Mouse (Mus musculus) kidney, embryonic 16.5 days (tissue): ENCODE data around the gene Mvb12b. TPM values are rescaled to one million over a fixed set of nuclear protein-coding genes. Genes with fewer than 3 reads are reported as not detected.

Experiments
- ATAC-seq: fragments of 200-750 bp; cut with Nextera tagmentation; 2 replicates; pipeline ENCODE4 v1.8.0; 2017; ENCODE audit warnings: moderate TSS enrichment; ENCODE audit not compliant: low FRiP score, low TSS enrichment
- H3K27ac ChIP-seq: fragments of 300-500 bp; sonication (generic); 2 replicates; pipeline ENCODE4 v1.5.1; 2014; ENCODE audit warnings: low read length
- H3K27me3 ChIP-seq: fragments of 300-500 bp; sonication (generic); 2 replicates; pipeline ENCODE4 v1.6.1; 2014; ENCODE audit warnings: low read length, control low read depth, mixed read lengths; ENCODE audit not compliant: insufficient read depth
- H3K36me3 ChIP-seq: fragments of 300-500 bp; sonication (generic); 2 replicates; pipeline ENCODE4 v1.6.1; 2014; ENCODE audit warnings: low read length, control low read depth, mixed read lengths; ENCODE audit not compliant: insufficient read depth
- H3K4me1 ChIP-seq: fragments of 300-500 bp; sonication (generic); 2 replicates; pipeline ENCODE4 v1.6.1; 2014; ENCODE audit warnings: low read length, control low read depth, mixed read lengths; ENCODE audit not compliant: insufficient read depth
- H3K4me2 ChIP-seq: fragments of 300-500 bp; sonication (generic); replicated peaks from 2 replicates; pipeline ENCODE4 v1.6.1; 2014; ENCODE audit warnings: low read depth, low read length
- H3K4me3 ChIP-seq: fragments of 300-500 bp; sonication (generic); 2 replicates; pipeline ENCODE4 v1.5.1; 2014; ENCODE audit warnings: mild to moderate bottlenecking, low read length
- H3K9ac ChIP-seq: fragments of 300-500 bp; sonication (generic); replicated peaks from 2 replicates; pipeline ENCODE4 v1.6.1; 2014; ENCODE audit warnings: low read length
- H3K9me3 ChIP-seq: fragments of 300-500 bp; sonication (generic); 2 replicates; pipeline ENCODE4 v1.6.1; 2016; ENCODE audit warnings: low read length, control low read depth
- WGBS: fragments of 180-500 bp; shearing (Covaris S2); extraction: QIAGEN DNeasy Blood & Tissue Kit; methylation state at CpG from one replicate; pipeline ENCODE4 v1.1.7; 2014; 5-methylcytosine and 5-hydroxymethylcytosine counted together
- polyA plus RNA-seq: library from polyadenylated mRNA; unstranded; fragments of >200 nt; fragmentation: Nextera tagmentation; extraction: Ambion mirVana; gene quantifications from 2 replicates; pipeline ENCODE4 v1.2.1, GENCODE M21; 2015

Gene Mvb12b
- polyA plus RNA-seq, 1 experiment from 2014 or later: 14.2 TPM

DNA sequence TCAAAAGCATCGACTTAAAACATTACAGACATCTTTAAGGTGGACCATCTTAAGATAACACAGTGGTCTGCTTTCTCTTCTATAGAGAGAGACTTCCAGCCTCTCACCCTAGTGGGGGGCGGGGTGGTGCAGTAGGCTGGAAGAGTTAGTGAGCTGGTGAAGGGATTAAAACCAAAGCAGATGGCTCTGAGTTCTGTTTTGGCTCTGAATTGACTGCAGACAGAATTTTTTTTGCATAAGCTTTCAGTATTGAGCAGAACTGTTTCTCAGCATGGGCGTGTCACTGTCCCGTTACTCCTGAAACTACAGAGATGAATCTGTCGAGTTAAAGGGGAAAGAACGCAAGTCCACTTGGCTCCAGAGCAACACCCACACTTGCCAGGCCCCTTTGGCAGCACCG is 4.6 kb upstream of the Mvb12b start:
- no peak overlapping the region for H3K9ac ChIP-seq
- 67% methylated on average over 7 of the region's 7 CpGs for WGBS
- H3K4me2 ChIP-seq: no peak overlapping the region
- no peaks in the 10 kb centered on the region for H3K27me3 ChIP-seq
- peaks cover 7% of the 10 kb centered on the region; the same call in 1 of the 2 replicates for H3K4me1 ChIP-seq
- no peaks in the 10 kb centered on the region for H3K36me3 ChIP-seq
- no peak for ATAC-seq
- H3K27ac ChIP-seq: no peak overlapping the region
- H3K4me3 ChIP-seq: no peak overlapping the region
- H3K9me3 ChIP-seq: no peaks in the 10 kb centered on the region

DNA sequence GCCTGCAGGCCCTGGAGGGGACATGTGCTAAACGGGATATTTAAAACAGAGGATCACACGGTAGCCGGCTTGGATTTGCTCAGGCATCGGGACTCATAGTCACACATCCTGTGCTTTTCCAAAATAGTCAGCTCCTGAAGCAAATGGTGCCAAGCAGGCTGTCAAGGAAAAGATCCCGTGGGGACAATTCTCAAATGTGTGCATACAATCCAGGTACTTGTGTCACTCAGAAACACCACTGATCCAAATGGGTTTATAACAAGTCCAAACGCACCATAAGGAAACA is 297 bp upstream of the Mvb12b start:
- H3K4me2 ChIP-seq: peak overlapping the region; percentile 72
- H3K9ac ChIP-seq: peak overlapping the region; percentile 99
- no peaks in the 10 kb centered on the region for H3K9me3 ChIP-seq
- H3K4me1 ChIP-seq: peaks cover 32% of the 10 kb centered on the region
- no peaks in the 10 kb centered on the region for H3K36me3 ChIP-seq
- peak overlapping the region; percentile 77 for H3K4me3 ChIP-seq
- 44% methylated on average over 6 of the region's 6 CpGs for WGBS
- no peaks in the 10 kb centered on the region for H3K27me3 ChIP-seq
- ATAC-seq: no peak
- peak overlapping the region; percentile 93 for H3K27ac ChIP-seq

DNA sequence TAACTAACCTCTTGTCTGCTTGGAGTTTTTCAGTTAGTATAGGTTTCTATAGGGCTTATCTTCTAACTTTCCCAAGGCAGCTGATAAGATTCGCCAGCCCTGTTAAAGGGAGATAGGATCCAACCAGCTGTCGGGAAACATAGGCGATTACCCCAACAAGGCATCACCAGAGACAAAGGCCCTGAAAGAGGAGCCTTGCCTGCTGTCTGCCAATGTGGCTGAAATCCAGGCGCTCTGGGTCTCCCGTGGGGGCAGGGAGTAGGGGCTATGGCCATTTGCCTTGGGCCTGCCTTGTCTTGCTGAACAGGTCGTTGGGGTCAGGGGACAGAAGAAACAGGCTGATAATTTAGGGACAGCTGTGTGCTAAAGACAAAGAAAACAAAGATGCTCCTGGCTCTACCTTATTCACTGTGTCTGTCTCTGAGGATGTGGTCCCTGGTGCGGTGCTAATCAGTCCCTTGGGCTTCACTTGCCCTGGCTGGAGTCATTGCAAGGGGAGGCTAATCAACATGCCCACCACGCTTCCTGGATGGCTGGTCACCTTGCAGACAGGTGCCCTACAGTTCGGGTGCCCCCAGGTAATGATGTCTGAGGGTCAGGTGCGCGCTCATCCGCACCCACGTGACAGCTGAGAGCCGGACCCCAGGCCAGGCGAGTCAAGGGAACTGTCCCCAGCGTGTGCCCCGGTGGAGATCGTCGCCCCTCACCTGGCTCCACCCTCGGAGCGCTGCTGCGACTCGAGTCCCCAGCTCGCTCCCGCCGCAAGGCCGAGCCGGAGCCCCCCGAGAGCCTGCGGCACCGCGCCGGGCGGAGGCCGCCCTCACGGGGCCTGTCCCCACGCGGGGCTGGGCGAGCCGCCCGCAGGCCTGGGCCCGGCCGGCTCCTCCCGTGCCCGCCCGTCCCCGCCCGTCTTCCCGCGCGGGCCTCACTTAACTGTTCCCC is 1.1 kb downstream of the Mvb12b start:
- H3K4me1 ChIP-seq: peaks cover 32% of the 10 kb centered on the region
- no peaks in the 10 kb centered on the region for H3K27me3 ChIP-seq
- no peaks in the 10 kb centered on the region for H3K9me3 ChIP-seq
- H3K36me3 ChIP-seq: no peaks in the 10 kb centered on the region
- WGBS: 2% methylated on average over 49 of the region's 51 CpGs
- peak; percentile 63 for ATAC-seq
- H3K9ac ChIP-seq: peak overlapping the region; percentile 99
- peak overlapping the region; percentile 72 for H3K4me2 ChIP-seq
- H3K27ac ChIP-seq: peak overlapping the region; percentile 93
- peak overlapping the region; percentile 77 for H3K4me3 ChIP-seq

- no peaks in the 10 kb centered on the region for H3K27me3 ChIP-seq
- no peaks in the 10 kb centered on the region for H3K36me3 ChIP-seq
- H3K4me2 ChIP-seq: 0 out of 2 replicates have a peak overlapping the region, but pooled peaks have one; percentile 72
- H3K9me3 ChIP-seq: no peaks in the 10 kb centered on the region
- WGBS: 76% methylated on average over 3 of the region's 3 CpGs
- peaks cover 32% of the 10 kb centered on the region for H3K4me1 ChIP-seq
- no peak overlapping the region for H3K9ac ChIP-seq
- no peak for ATAC-seq
- no peak overlapping the region for H3K4me3 ChIP-seq
- no peak overlapping the region for H3K27ac ChIP-seq
Measured at GRCm38 (mm10) chr2:33885264-33885651, 2.5 kb downstream of the Mvb12b start.

DNA sequence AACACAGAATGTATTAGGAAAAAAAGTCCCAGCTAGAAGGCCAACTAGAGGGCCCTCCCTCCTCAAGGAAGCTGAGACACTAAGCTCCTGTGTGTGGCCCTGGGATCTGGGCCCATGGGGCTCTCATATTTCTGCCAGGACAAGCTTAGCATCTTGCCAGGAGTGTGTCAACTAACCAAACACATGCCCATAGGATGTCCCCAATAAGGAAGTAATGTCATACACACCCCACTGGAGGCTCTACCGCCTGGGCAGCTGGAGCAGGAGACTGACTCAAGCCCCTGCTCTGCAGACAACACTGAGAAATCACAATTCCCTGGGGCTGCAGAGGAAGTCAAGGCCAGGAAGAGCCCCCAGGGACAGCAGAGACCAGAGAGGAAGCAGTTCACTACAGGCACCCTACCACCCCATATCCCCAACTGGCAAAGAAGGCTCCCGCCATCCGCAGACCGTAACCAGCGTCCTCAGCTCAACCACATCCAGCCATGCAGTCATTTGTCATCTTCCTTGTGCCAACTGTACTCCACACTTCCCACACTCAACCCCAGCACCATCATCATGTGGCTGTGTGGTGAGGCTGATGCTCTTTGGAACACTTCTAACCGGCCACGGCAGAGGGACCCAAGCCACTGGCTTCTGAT is 3.0 kb downstream of the Mvb12b start:
- 75% methylated on average over 7 of the region's 7 CpGs for WGBS
- H3K36me3 ChIP-seq: no peaks in the 10 kb centered on the region
- no peak overlapping the region for H3K9ac ChIP-seq
- H3K4me2 ChIP-seq: no peak overlapping the region
- no peaks in the 10 kb centered on the region for H3K9me3 ChIP-seq
- peaks cover 32% of the 10 kb centered on the region for H3K4me1 ChIP-seq
- no peaks in the 10 kb centered on the region for H3K27me3 ChIP-seq
- no peak overlapping the region for H3K27ac ChIP-seq
- ATAC-seq: no peak
- no peak overlapping the region for H3K4me3 ChIP-seq

- H3K27me3 ChIP-seq: no peaks in the 10 kb centered on the region
- H3K9ac ChIP-seq: no peak overlapping the region
- no peak overlapping the region for H3K4me3 ChIP-seq
- 79% methylated on average over 2 of the region's 2 CpGs for WGBS
- no peaks in the 10 kb centered on the region for H3K36me3 ChIP-seq
- no peaks in the 10 kb centered on the region for H3K9me3 ChIP-seq
- H3K4me2 ChIP-seq: no peak overlapping the region
- H3K4me1 ChIP-seq: peaks cover 49% of the 10 kb centered on the region
- ATAC-seq: no peak
- peak overlapping the region; percentile 5; the same call in 1 of the 2 replicates for H3K27ac ChIP-seq
Measured at GRCm38 (mm10) chr2:33879223-33879622, 8.5 kb downstream of the Mvb12b start.

- Histone ChIP-seq H3K36me3 (0 out of 2 replicates have a peak, but pooled peaks cover 6% of the 10 kb centered on the region), H3K9ac (peak overlapping the region; percentile 10; the same call in 1 of the 2 replicates), H3K4me2 (no peak overlapping the region), H3K27me3 (no peaks in the 10 kb centered on the region), H3K4me1 (peaks cover 51% of the 10 kb centered on the region), H3K4me3 (no peak overlapping the region), H3K9me3 (no peaks in the 10 kb centered on the region), H3K27ac (peak overlapping the region; percentile 34; the same call in 1 of the 2 replicates)
- no peak for ATAC-seq
- 45% methylated on average over 11 of the region's 11 CpGs for WGBS
Measured at GRCm38 (mm10) chr2:33878437-33878836, 9.3 kb downstream of the Mvb12b start.

- Histone ChIP-seq H3K4me1 (peaks cover 57% of the 10 kb centered on the region), H3K9ac (no peak overlapping the region), H3K9me3 (no peaks in the 10 kb centered on the region), H3K27ac (peak overlapping the region; percentile 34; the same call in 1 of the 2 replicates), H3K36me3 (0 out of 2 replicates have a peak, but pooled peaks cover 11% of the 10 kb centered on the region), H3K4me3 (no peak overlapping the region), H3K27me3 (no peaks in the 10 kb centered on the region), H3K4me2 (no peak overlapping the region)
- WGBS: 65% methylated on average over 6 of the region's 6 CpGs
- ATAC-seq: no peak
Measured at GRCm38 (mm10) chr2:33877663-33878360, 9.9 kb downstream of the Mvb12b start.

DNA sequence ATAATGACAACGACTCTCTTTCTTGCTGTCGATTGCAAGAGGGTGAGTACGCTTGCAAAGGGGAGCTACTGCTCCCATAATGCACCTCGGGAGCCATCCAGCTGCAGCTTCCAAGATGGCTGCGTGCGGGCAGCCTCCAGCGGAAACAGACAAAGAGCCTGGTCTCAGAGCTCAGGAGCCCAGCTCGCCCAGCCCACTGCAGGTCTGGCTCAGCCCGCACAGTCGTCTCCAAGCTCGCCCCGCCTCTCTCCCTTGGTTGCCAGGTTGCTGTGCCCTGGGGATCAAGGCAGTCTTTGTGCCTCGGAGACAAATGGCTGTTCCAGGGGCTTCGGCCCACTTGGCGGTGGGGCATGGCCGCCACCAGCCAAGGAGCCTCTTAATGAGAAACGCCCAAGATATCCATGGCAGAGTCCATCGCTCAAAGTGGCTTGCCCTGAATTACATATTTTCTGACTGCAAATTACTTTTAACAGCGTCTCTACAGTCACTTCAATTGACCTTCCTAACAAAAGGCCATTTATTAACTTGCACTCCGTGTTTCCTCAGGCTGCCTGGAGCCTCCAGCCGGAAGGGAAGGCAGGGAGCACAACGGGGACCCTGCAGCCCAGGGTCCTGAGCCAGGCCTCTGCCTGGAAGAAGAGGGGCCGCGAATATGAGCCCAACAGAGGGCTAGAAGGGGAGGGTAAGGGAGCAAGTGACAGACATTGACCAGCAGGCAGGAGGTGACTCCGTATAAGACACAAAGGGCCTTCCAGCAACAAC is 11.0 kb downstream of the Mvb12b start:
- Histone ChIP-seq H3K4me3 (no peak overlapping the region), H3K4me2 (peak overlapping the region; percentile 31), H3K9me3 (no peaks in the 10 kb centered on the region), H3K27ac (peak overlapping the region; percentile 92), H3K36me3 (peaks cover 22% of the 10 kb centered on the region), H3K9ac (peak overlapping the region; percentile 49), H3K27me3 (no peaks in the 10 kb centered on the region), H3K4me1 (peaks cover 68% of the 10 kb centered on the region)
- 24% methylated on average over 25 of the region's 25 CpGs for WGBS
- ATAC-seq: peak; percentile 67; the same call in 1 of the 2 replicates
